Mouse (Mus musculus) G1E (cell line): ENCODE measurements at regions not wholly inside any gene's neighbourhood (a gene's known extent, or its start where the extent isn't known, plus 50 kb on each side); places are given as distances from the start of the nearest gene placed in this dataset.

Experiments used
- CTCF ChIP-seq: IDR thresholded peaks from 2 replicates; pipeline ENCODE4 v1.5.1; 2012; ENCODE audit warnings: low read depth, low read length, inconsistent platforms, mixed read lengths
- GATA1 ChIP-seq: IDR thresholded peaks from 2 replicates; pipeline ENCODE4 v1.6.1; 2012; ENCODE audit warnings: borderline replicate concordance, low read length, inconsistent platforms, mixed read lengths
- GATA2 ChIP-seq: IDR thresholded peaks from 2 replicates; pipeline ENCODE4 v1.6.1; 2012; ENCODE audit warnings: low read depth, low read length, inconsistent platforms, borderline replicate concordance
- POLR2AphosphoS5 ChIP-seq: IDR thresholded peaks from 2 replicates; pipeline ENCODE4 v1.6.1; 2012; ENCODE audit warnings: low read depth, low read length, inconsistent platforms; ENCODE audit not compliant: insufficient replicate concordance
- TAL1 ChIP-seq: conservative IDR thresholded peaks from 2 replicates; pipeline ENCODE4 v1.6.1; 2012; ENCODE audit warnings: low read depth, low read length, inconsistent platforms, mixed read lengths

DNA sequence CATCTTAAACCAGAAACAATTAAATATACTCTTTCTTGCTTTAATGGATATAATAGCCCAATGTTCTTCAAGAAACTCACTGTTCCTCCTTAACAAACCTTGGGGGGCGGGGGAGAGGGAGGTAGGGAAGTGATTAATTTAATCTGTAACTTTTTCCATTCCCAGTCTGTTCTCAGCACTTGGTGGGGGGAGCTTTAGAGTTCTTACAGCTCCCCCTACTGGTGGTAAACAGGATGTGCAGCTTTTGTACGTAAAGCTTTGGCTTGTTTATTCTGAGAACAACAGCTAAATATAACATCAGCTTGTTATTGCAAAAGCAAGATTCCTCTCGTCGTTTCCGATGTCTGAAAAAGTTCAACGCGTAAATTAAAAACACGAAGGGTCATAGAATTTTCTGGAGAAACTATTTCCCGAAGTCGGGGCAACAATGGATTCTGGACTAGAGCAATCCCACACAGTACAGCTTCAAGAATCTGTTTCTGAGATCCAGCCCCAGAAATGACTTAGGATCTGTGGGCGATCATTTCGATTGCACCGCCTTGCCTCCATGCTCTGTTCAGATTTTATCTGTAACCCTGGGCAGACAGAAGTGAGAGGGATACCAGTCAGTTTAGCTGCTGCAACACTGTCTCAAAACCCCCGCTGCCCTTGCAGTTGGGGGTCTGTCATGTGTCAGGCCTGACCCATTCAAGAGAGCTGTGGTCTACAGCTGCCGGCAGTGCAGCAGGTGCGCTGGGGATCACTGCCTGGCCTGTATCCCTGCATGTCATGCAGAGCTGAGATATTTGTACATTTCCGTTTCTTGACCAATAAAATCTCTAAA, 183.1 kb upstream of the Ednrb start:
- TF ChIP-seq CTCF = 0 out of 2 replicates have a peak, but pooled peaks have one; percentile 5
- TF ChIP-seq TAL1 = no peak
- TF ChIP-seq GATA1 = no peak
- TF ChIP-seq POLR2AphosphoS5 = no peak
- TF ChIP-seq GATA2 = no peak
